ENCODE assay signal across 8 mouse cellular contexts in genomic region chr10:63429380-63429779, GRCm38 (mm10). TPM values are rescaled to one million over a fixed set of nuclear protein-coding genes. Genes with fewer than 3 reads are reported as not detected.
DNase-seq lines count a peak whose midpoint lies in the region; ATAC-seq lines count a peak whose summit lies in the region.

No protein-coding gene starts in this region.

- H3K36me3 ChIP-seq in heart, embryonic 13.5 days = no peaks in the 10 kb centered on the region
- no peaks in the 10 kb centered on the region for H3K36me3 ChIP-seq in liver, embryonic 12.5 days
- H3K36me3 ChIP-seq in stomach, embryonic 15.5 days = no peaks in the 10 kb centered on the region

- H3K27ac ChIP-seq in brown adipose tissue, adult 24 weeks (replicated peaks; ENCODE audit: low read depth, low read length) = no peak overlapping the region
- peak overlapping the region; percentile 87 for H3K27ac ChIP-seq in heart, embryonic 13.5 days (replicated peaks)
- peak overlapping the region; percentile 85 for H3K27ac ChIP-seq in liver, embryonic 12.5 days
- peak overlapping the region; percentile 88 for H3K27ac ChIP-seq in stomach, embryonic 15.5 days

- DNase-seq in CD4-positive, CD25-positive, alpha-beta regulatory T cell, adult 2 months (ENCODE audit: low read depth, low spot score) = peak; percentile 99
- peak; percentile 37 for DNase-seq in fat pad, adult 2 months (ENCODE audit: extremely low read depth, low read depth, low spot score)
- DNase-seq in kidney, postnatal 10 days = peak; percentile 98
- DNase-seq in natural killer cell, adult 2 months (ENCODE audit: low spot score in 2 of 2) = peak; percentile 100

- no peaks in the 10 kb centered on the region for H3K27me3 ChIP-seq in heart, embryonic 13.5 days (replicated peaks)
- H3K27me3 ChIP-seq in liver, embryonic 12.5 days (replicated peaks) = no peaks in the 10 kb centered on the region
- no peaks in the 10 kb centered on the region for H3K27me3 ChIP-seq in stomach, embryonic 15.5 days (replicated peaks)

- 0 out of 2 replicates have a peak, but pooled peaks cover 2% of the 10 kb centered on the region for H3K4me1 ChIP-seq in brown adipose tissue, adult 24 weeks (ENCODE audit: control insufficient read depth, insufficient read depth, insufficient read length, low read length)
- peaks cover 7% of the 10 kb centered on the region; the same call in 1 of the 2 replicates for H3K4me1 ChIP-seq in heart, embryonic 13.5 days
- H3K4me1 ChIP-seq in liver, embryonic 12.5 days = peaks cover 33% of the 10 kb centered on the region
- no peaks in the 10 kb centered on the region for H3K4me1 ChIP-seq in stomach, embryonic 15.5 days

- H3K4me2 ChIP-seq in heart, embryonic 13.5 days = peak overlapping the region; percentile 78
- peak overlapping the region; percentile 78 for H3K4me2 ChIP-seq in liver, embryonic 12.5 days
- peak overlapping the region; percentile 83 for H3K4me2 ChIP-seq in stomach, embryonic 15.5 days

- under 1% methylated on average over 34 of the region's 34 CpGs for WGBS in heart, embryonic 13.5 days
- under 1% methylated on average over 34 of the region's 34 CpGs for WGBS in liver, embryonic 12.5 days (ENCODE audit: insufficient replicate concordance)
- under 1% methylated on average over 34 of the region's 34 CpGs for WGBS in stomach, embryonic 15.5 days

- H3K9me3 ChIP-seq in heart, embryonic 13.5 days = no peaks in the 10 kb centered on the region
- no peaks in the 10 kb centered on the region for H3K9me3 ChIP-seq in liver, embryonic 12.5 days (replicated peaks)
- H3K9me3 ChIP-seq in stomach, embryonic 15.5 days = no peaks in the 10 kb centered on the region

- peak overlapping the region; percentile 84 for H3K4me3 ChIP-seq in brown adipose tissue, adult 24 weeks (ENCODE audit: insufficient read depth, low read depth, low read length)
- H3K4me3 ChIP-seq in heart, embryonic 13.5 days = peak overlapping the region; percentile 88
- H3K4me3 ChIP-seq in liver, embryonic 12.5 days = peak overlapping the region; percentile 86
- peak overlapping the region; percentile 85 for H3K4me3 ChIP-seq in stomach, embryonic 15.5 days (replicated peaks)

- ATAC-seq in heart, embryonic 13.5 days (ENCODE audit: extremely low read depth, insufficient number of reproducible peaks, low FRiP score, low TSS enrichment) = peak; percentile 86
- peak; percentile 85 for ATAC-seq in liver, embryonic 12.5 days
- ATAC-seq in stomach, embryonic 15.5 days (ENCODE audit: insufficient read depth, low FRiP score, low read depth) = peak; percentile 93

- peak overlapping the region; percentile 86 for H3K9ac ChIP-seq in heart, embryonic 13.5 days
- H3K9ac ChIP-seq in liver, embryonic 12.5 days = peak overlapping the region; percentile 86
- H3K9ac ChIP-seq in stomach, embryonic 15.5 days = peak overlapping the region; percentile 57

RNA-seq across cellular contexts. Expression of gene Ctnna3, which starts 0.5 kb away (rescaled TPM):
- polyA plus RNA-seq in brown adipose tissue, adult 24 weeks (2012; ENCODE audit: insufficient read depth, insufficient read length, missing spikeins) = not detected in 2 replicates
- polyA plus RNA-seq in heart, embryonic 13.5 days (2015; fragmentation: Nextera tagmentation; extraction: Ambion mirVana) = 18.5 and 21.8 TPM in 2 replicates
- polyA plus RNA-seq in liver, embryonic 12.5 days (2016; fragmentation: Nextera tagmentation; extraction: Ambion mirVana) = 0.05 and 0.08 TPM in 2 replicates
- 0.54 and 0.58 TPM in 2 replicates for polyA plus RNA-seq in stomach, embryonic 15.5 days (2015; fragmentation: Nextera tagmentation; extraction: Ambion mirVana)

RNA-seq across cellular contexts. Expression of gene Gm7075, which starts 7.8 kb away (rescaled TPM):
- not detected in 2 replicates for polyA plus RNA-seq in brown adipose tissue, adult 24 weeks (2012; ENCODE audit: insufficient read depth, insufficient read length, missing spikeins)
- polyA plus RNA-seq in heart, embryonic 13.5 days (2015; fragmentation: Nextera tagmentation; extraction: Ambion mirVana) = not detected in 2 replicates
- polyA plus RNA-seq in liver, embryonic 12.5 days (2016; fragmentation: Nextera tagmentation; extraction: Ambion mirVana) = not detected in 2 replicates
- not detected in 2 replicates for polyA plus RNA-seq in stomach, embryonic 15.5 days (2015; fragmentation: Nextera tagmentation; extraction: Ambion mirVana)

RNA-seq across cellular contexts. Expression of gene Dnajc12, which starts 47.1 kb away (rescaled TPM):
- polyA plus RNA-seq in brown adipose tissue, adult 24 weeks (2012; ENCODE audit: insufficient read depth, insufficient read length, missing spikeins) = 4.6 and 9.2 TPM in 2 replicates
- 8.5 and 10.1 TPM in 2 replicates for polyA plus RNA-seq in heart, embryonic 13.5 days (2015; fragmentation: Nextera tagmentation; extraction: Ambion mirVana)
- 13.0 and 14.2 TPM in 2 replicates for polyA plus RNA-seq in liver, embryonic 12.5 days (2016; fragmentation: Nextera tagmentation; extraction: Ambion mirVana)
- 9.3 and 10.5 TPM in 2 replicates for polyA plus RNA-seq in stomach, embryonic 15.5 days (2015; fragmentation: Nextera tagmentation; extraction: Ambion mirVana)

RNA-seq across cellular contexts. Expression of gene Sirt1, which starts 47.9 kb away (rescaled TPM):
- 9.3 TPM in 2 replicates for polyA plus RNA-seq in brown adipose tissue, adult 24 weeks (2012; ENCODE audit: insufficient read depth, insufficient read length, missing spikeins)
- 2.3 and 3.3 TPM in 2 replicates for polyA plus RNA-seq in heart, embryonic 13.5 days (2015; fragmentation: Nextera tagmentation; extraction: Ambion mirVana)
- 6.0 and 7.5 TPM in 2 replicates for polyA plus RNA-seq in liver, embryonic 12.5 days (2016; fragmentation: Nextera tagmentation; extraction: Ambion mirVana)
- polyA plus RNA-seq in stomach, embryonic 15.5 days (2015; fragmentation: Nextera tagmentation; extraction: Ambion mirVana) = 5.2 and 5.5 TPM in 2 replicates

Comparison
In these comparisons a context has a peak if more than half of its experiments do, and no peak if none do; other contexts are left out.
1. DNase-seq: peak in every context shown above with its lines; median percentile 100 in natural killer cell, adult 2 months; 99 in CD4-positive, CD25-positive, alpha-beta regulatory T cell, adult 2 months; 98 in kidney, postnatal 10 days; 37 in fat pad, adult 2 months.
2. RNA of gene Ctnna3, which starts 0.5 kb away (polyA plus RNA-seq): 18.5 to 21.8 TPM in heart, embryonic 13.5 days; 0.54 to 0.58 TPM in stomach, embryonic 15.5 days, not detected in brown adipose tissue, adult 24 weeks and 0.05 to 0.08 TPM in liver, embryonic 12.5 days; every median in the first group is over 10 times any median in the second.
3. Peak in every context shown above with its lines, with median percentiles within 50 percentile points of each other: H3K4me3 ChIP-seq, ATAC-seq, H3K4me2 ChIP-seq and H3K9ac ChIP-seq.